Mouse (Mus musculus): ENCODE data around the gene Clrn2. TPM values are rescaled to one million over a fixed set of nuclear protein-coding genes. Genes with fewer than 3 reads are reported as not detected.
"Not testable (repeated sequence)": the region's sequence is repeated elsewhere in the genome, so short reads cannot be mapped to it uniquely, and the experiment has no call there.

Clrn2 gene
- total RNA-seq (2015) (not detected in 2 replicates), total RNA-seq (2017) (not detected in 2 replicates)

DNA sequence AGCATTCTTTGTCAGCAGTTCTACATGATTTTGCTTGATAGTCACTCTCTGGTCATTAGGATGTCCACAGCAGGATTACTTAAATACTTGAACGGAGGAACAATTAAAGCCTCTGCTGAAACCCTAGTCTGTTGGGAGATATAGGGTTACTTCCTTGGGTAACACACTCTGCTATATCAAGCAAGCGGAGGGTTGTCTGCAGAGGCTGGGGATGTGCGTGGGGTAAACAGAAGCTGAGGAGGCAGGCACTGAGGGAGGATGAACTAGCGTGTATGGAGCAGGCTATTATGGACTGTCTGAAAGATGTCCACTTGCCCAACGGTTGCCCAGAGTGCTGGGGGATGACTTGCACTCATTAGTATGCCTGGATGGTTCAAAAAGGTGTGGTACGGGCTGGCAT is at the start of gene Clrn2:
TSS of gene Clrn2 (plus strand) at position 301 of the 400 bp plus-strand sequence.
- ATAC-seq (replicated peaks; ENCODE audit: poor library complexity) = no peak

DNA sequence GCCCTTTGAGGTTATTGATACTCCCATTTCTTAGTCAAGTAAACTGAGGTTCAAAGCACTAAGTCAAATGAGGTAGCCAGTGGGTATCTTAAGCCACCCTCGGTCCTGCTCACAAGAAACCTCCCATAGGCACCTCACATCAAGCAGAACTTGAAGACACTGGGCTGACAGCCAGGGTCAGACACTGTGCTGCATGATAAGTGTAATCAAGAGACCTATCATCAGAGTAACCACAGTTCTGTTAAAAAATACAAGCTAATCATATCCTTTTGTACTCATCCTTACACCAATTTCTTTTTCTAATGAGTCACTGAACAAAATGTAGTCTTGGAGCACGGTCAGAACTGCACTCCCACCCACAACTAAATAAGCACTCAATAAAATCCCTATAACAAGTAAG is 47.4 kb upstream of the Clrn2 start:
- peak; percentile 94 for ATAC-seq (replicated peaks; ENCODE audit: poor library complexity)

DNA sequence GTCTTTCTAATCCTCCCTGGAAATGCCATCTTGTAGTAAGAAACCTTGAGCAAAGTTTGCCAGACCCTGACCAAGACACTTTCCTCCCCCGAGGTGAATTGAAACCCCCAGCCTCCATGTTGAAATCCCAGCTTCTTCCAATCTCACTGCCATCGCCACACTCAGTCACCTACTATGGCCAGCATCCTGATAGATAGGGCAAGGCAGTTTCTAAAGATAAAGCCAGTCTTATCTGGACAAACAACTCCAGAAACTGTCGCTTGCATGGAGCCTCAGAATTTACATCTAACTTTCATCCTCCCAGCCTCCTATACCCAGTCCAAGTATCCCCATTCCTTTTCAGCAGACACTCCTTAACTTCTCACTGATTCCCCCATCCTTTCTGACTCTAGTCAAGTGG is 37.1 kb upstream of the Clrn2 start:
- no peak for ATAC-seq (replicated peaks; ENCODE audit: poor library complexity)

DNA sequence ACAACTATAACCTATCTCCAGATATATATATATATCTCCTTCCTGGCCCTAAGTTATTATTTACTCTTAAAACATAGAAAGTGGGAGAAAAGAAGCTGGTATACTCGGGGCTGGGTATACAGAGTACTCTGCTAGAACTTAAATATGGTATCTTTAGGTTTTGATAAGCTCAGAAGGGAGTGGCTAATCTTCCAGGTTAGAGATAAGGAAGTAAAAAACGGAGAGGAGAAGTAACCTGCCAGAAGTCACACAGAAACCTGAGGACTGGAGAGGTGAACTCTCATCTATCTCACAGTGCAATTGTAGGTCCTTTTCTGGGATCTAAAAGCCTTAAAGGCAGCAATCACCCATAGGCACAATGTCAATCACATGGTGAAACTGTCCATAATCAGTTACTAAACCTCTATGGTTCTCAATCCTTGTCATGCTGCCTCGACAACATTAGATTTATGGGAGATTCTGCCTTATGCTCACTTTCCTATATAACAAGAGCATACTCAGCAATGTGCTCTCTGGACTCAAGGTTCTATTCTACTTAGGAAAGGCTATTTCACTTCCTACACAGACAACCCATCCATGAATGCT is 35.6 kb upstream of the Clrn2 start:
- no peak for ATAC-seq (replicated peaks; ENCODE audit: poor library complexity)

DNA sequence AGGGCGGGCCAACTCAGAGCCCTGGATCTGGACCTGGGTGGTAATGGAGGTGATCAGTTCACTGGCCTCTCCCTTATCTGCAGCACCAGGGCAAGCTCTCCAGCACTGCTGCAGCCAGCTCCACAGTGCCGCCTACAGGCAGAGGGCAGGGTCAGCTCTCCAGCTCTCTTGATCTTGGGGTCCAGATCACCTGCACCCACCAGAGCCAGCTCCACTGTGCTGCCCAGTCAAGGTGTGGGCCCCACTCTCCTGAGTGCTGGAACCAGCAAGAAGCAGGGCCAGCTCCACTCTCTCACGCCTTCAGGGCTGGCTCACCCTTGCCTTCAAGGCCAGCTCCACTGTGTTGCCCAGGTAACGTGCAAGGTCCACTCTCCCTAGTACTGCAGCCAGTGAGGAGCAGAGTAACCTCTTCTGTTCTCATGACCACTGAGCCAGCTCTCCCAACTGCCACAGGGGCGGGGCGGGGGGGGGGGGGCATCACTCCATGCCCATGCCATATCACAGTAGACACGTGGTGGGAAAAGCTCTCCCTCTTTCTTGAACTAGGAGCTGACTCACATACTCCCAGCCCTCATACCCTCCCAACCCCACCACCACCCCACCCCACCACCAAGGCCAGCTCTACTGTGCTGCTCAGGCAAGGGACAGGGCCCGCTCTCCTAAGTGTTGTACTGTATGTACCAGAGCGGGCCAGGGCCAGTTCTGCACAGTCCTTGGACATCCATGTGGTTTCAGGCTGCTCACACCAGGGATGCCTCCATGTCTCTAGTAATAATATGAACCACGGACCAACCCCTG is 33.5 kb upstream of the Clrn2 start:
- peak; percentile 81 for ATAC-seq (replicated peaks; ENCODE audit: poor library complexity)

DNA sequence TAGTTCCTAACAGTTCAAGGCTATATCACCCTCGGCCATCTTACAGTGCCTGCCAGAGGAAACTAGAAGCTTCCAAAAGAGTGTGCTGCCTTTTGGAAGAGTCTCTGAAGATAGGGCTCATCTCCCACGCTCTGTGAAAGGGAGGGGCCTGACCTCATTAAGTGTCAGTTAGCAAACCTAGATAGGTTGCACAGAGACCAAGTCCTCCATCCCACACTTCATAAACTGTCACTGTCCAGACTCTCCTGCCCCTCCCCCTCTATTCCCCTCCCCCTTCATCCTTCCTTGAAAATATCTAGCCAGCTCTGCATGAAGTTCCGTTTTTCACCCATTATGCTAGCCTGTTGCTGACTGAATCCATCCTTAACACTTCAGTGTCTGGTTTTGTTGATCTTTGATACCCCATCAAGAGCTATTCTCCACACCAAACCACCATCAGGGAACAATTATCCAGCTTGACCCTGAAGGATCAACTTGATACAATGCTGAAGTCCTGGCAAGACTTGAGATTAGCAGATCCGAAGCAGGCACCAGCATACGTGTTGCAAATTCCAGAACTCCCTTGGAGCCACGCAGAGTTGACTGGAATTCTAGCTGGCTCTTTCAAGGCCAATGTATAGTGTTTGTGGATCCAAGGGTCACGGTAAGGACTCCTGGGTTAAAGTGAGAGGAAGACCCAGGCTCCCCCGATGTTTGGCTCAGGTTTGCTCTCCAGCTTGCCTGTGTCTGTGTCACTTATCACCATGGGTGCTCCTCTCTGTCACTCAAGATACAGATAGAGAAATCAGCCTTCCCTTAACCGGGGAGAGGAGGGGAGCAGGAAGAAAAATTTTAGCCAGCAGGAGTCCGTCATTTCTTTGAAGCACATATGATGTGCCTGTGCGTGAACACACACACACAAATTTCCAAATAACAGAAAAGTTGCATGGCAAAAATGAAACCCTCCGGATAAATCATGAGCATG is 31.4 kb upstream of the Clrn2 start:
- ATAC-seq (replicated peaks; ENCODE audit: poor library complexity) = peak; percentile 30

DNA sequence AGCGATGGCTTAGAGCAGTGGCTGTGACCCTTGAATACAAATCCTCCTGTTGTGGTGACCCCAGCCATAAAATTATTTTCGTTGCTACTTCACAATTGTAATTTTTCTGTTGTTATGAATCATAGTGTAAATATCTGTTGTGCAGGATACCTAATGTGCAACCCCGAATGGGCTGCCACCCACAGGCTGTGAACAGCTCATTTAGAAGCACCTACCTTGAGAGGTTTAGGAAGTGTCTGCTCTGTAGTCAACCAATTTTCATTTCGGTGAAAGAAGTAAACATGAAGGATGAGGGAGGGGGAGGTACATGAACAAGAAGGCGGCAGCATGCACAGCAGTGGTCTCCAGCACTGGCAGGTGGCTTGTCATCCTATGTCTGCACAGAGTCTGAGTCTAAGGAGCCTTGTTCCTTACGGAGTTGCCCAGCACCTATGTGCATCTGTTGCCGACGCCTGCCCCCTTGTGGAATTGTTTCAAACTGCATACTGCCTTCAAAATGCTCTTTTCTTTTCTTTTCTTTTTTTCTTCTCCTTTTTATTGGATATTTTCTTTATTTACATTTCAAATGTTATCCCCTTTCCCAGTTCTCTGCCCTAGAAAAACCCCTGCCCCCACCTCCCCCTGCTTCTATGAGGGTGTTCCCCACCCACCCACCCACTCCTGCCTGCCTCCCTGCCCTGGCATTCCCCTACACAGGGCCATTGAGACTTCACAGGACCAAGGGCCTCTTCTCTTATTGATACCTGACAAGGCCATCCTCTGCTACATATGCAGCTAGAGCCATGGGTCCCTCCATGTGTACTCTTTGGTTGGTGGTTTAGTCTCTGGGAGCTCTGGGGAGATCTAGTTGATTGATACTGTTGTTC is 29.3 kb upstream of the Clrn2 start:
- ATAC-seq (replicated peaks; ENCODE audit: poor library complexity) = peak; percentile 81

DNA sequence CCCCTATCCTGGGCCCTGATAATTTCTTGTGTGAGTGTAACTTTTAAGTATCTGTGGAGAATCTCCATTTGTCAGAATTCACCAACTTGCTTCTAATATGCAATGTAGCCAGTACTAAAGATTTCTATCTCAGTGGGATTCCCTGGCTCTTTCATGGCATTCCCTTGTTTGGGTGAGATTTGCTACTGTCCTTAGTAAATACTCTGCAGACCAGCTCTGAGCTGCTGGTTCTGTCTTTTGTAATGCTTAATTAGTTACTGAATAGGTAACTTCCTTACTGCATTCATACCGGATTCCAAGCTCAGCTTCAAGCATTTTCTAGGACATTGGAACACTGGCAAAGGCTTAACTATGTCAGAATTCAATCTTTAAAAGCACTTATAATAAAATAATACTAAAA is 27.8 kb upstream of the Clrn2 start:
- not testable (repeated sequence) for ATAC-seq (replicated peaks; ENCODE audit: poor library complexity)

DNA sequence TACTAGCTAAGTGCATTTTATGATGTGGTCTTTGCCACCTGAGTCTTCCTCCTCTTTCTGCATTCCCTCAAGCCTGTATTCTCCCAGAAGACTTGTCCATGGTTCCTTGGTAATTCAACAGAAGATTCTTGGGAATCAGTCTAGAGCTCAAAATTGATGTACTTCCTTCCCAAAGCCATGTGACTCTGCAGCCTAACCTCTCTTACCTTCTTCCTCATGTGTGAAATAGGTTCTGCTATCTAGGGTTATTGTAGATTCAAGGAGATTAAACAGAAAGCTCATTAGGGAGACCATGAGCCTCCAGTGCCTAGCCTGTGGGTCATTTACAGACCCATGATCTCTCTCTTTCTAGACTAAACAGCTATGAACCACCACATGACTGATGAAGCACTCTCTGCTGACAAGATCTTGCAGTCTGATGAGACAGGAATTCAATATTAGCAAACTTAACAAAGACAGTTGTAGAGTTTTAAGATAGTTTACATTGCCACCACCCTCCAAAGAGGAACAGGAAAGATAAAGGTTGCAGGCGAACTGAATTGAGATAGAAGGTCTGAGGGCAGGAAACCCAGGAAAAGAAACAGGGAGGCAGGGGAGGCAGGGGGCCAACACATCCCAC is 27.0 kb upstream of the Clrn2 start:
- no peak for ATAC-seq (replicated peaks; ENCODE audit: poor library complexity)

DNA sequence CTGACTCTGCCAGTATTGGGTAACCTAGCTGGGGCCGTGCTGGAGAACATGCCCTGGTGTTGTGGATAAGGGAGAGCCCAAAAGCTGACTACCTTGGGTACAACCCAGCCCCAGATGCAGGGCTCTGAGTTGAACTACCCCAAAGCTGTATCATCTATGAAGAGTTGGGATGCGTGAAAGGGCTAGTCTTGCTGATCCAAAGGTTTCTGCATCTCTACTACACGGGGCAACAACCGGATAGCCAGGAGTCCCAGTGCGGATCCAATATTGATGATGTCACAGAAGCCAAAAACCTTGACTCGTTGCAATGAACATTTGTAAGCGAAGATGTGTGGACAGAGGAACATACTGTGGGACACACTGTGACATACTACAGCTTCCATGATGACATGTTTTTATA is 25.7 kb upstream of the Clrn2 start:
- no peak for ATAC-seq (replicated peaks; ENCODE audit: poor library complexity)

DNA sequence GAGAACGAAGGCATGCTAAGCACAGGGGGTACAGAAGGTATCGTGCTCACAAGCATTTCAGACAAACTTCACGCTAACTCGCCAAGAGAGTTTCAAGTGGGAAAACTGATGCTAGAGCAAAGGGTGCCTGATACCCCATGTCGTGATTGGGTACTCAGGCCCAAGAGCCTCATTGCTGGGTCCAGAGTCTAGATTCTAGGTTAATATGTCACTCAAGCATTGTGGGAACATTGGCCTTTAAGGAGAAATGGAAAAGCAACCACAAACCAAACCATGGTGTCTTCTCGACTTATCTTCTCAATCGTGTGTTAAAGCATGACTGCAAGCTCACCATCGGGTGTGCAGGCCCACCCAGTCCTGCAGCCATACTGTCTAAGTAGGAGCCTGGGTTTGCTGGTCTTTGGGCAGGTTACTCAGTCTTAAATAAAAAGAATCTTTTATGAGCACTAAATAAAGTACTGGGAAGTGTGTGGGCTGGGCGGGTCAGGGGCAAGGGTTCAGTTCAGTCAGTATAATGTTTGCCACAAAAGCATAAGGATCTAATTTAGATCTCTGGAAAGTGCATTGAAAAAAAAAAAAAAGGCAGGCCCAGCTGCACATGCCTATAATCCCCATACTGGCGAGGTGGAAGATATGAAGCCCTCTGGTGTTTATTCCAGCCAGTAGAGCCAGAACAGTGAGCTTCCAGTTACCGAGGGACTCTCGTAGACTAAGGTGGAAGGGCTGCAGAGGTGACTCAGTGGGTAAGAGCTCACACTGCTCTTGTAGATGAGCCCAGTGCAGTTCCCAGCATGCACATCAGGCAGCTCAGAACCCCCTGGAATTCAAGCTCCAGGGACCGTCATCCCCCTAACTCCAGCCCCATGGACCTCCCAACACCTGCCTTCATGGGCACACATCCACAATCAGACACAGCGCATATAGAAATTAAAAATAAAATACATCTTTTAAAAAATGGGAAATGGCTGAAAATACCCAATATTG is 17.3 kb upstream of the Clrn2 start:
- ATAC-seq (replicated peaks; ENCODE audit: poor library complexity) = no peak

DNA sequence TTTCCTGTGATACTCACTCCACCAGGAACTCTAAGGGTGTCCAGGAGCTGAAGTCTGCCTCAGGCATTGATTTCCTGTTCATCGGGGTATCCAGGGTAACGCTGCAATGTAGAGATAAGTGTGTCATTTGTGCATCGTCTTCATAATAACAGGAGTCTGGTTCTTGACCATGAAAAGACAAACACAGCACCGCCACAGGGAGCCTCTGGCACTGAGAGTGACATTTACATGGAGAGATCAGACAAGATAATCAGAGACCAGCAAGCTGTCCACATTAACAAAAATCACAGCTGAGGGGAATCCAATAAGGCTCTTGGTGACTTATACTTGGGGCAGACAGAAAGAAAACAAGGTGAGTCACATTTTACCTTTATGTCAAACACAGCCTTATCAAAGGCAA is 15.7 kb upstream of the Clrn2 start:
- ATAC-seq (replicated peaks; ENCODE audit: poor library complexity) = no peak

DNA sequence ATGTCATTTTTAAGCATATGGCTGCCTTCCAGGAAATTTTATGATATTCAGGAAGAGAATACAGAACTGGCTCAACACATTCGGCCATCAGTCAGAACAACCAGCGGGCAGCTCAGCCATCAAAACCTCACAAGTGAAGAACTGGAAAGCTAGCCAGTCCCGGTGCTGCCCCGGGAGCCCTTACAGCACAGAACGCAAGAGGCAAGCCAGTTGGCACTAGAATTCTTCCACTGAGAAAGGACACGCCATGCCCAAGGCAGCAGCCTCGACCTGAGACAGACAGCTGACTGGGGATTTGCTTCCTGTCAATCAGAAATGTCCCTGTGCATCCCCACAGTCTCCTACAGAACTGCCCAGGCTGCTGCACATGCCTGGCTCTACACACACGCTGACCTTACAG is 15.2 kb upstream of the Clrn2 start:
- ATAC-seq (replicated peaks; ENCODE audit: poor library complexity) = no peak

DNA sequence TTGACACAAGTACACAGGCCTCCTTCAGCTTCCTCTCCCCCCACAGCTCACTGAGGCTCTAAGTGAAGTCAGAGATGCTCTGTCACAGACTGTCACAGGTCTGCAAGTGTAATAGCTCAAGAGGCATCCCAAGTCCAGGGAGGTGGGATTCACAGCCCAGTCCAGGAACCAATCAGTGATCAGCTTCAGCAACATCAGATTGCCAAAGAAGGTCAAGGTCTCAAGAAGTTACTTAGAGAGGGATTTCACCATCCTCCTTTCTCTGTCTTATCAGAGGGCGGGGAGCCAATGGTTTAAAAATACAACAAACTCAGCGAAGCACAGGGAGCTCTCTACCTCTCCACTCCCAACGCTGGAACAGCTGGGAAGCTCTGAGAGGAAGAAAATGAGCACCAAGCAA is 12.4 kb upstream of the Clrn2 start:
- no peak for ATAC-seq (replicated peaks; ENCODE audit: poor library complexity)

DNA sequence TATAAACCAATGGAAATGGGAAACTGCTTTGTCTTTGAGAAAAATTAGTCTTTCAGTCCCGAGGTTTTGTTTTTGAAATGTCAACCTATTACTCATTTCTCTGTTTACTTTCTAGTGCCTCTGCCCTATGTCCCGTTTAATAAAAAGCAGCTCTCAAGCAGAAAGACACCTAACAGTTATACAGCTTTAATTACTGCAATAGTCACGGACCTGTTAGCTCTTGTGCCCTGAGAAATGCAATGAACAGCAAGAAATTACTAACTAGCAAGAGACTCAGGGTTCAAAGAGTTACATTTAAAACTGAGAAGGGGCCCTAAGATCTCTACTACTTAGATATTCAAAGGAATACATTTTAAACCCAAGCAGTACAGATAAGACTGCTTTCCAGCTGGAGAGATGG is 11.8 kb upstream of the Clrn2 start:
- ATAC-seq (replicated peaks; ENCODE audit: poor library complexity) = no peak

DNA sequence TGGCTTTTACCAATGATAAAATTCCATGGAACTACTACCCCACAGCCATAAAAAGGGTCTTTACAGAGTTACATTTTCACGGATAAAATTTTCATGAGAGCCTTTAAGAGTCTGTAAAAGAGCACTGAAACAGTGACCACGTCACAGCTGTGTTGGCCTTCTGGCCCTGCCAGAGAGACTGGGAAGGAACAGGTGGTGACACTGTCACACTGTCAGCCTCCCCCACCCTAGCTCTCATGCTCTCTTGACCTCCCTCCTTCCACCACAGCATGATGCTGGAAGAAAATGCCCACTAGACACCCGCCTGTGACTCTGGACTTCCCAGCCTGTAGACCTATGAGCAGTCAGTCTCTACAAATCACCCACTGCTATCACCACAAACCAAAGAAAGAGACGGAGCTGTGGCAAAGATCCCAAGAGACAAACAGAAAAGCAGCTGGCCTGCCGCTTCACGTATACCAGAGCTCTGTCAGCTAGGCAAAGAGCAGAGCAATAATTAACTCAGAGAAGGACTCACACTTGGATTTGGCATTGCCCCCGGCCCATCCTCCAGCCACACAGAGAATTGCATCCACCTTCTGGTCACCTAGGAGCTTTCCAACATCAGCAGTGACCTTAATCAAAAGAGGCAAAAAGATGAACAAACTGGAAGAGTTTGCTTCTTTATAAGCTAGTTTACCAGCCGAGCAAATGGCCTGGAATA is 9.3 kb upstream of the Clrn2 start:
- ATAC-seq (replicated peaks; ENCODE audit: poor library complexity) = no peak

DNA sequence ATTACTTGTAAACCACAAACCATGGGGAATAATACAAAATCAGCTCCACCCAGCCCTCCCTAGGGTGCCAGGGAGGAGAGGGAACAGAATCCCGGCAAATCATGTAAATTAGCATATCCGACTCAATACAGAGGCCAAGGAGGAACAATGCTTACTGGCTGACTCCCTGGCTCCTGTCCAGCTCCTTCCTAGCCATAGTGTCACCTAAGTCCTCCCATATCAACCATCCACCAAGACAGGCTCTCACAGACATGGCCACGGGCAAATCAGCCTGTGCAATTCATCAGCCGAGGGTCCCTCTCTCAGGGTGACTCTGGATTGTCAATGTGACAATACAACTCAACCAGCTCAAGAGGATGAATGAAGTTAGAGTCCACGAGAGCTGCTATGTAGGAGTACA is 4.9 kb upstream of the Clrn2 start:
- no peak for ATAC-seq (replicated peaks; ENCODE audit: poor library complexity)

DNA sequence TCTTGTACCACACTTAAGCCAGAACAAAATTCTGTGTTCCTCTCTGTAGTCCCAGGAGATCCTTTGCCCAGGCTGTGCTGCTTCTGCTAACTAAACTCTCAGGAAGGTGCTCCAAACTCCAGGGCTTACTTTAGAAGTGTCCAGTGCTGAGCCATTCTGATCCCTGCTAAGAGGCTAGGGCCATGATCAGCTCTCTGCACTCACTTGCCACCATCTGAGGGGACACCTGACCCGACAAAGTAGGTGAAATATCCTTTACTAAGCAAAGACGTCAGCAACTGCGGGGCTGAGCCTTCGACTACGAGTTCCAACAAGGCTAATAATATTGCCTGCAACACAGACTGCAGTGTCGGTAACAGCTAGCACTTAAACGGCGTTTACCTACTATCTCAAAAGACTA is 4.3 kb upstream of the Clrn2 start:
- 0 out of 2 replicates have a peak, but pooled peaks have one; percentile 1 for ATAC-seq (replicated peaks; ENCODE audit: poor library complexity)

Measured in megakaryocyte progenitor cell, adult 5-6 weeks (primary cell).